Mouse (Mus musculus) cerebellum, postnatal 36 days (tissue): ENCODE results near the gene Uba7.

Experiments
- DNase-seq, 2 experiments: peaks; one replicate each; pipeline ENCODE4 v3.0.0; 2021 to 2022; ENCODE audit warnings: mixed read lengths in 2 of 2

The Uba7 gene

DNA sequence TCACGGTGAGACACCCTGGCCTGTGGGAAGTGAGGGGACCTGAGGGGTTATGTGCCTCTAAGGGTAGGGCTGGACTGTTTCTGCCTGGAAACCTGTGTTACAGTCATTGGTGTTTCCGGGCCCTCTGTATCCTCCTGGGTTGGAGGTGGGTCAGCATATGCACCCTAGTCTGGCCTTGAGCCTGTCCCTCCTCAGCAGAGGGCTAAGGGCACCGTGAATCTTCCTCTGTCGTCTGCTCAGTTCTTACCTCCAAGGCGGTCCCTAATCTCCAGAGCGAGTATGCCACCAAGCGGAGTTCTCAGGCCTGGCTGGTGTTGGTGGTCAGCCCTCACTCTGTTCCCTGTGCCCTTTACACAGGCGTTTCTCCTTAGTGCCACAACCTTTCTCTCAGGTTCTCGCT is 12.4 kb upstream of the Uba7 start:
- no peak for DNase-seq

DNA sequence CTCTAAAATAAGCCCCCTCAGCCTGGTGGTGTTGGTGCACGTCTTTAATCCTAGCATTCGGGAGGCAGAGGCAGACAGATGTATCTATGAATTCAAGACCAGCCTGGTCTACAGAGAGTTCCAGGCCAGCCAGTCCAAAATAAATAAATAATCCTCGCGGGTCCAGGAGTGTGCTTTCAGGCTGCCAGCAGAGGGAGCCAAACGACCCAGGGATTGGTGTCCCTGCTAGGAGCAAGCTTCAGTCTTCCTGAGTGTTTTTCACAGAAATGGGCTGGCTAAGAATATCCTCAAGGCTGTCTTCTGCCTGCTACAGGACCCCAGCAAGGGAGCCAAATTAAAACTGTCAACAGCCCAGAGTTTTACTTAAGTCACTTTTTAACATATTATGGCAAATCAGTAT is 11.6 kb upstream of the Uba7 start:
- peak; percentile 87 to 88 for DNase-seq

DNA sequence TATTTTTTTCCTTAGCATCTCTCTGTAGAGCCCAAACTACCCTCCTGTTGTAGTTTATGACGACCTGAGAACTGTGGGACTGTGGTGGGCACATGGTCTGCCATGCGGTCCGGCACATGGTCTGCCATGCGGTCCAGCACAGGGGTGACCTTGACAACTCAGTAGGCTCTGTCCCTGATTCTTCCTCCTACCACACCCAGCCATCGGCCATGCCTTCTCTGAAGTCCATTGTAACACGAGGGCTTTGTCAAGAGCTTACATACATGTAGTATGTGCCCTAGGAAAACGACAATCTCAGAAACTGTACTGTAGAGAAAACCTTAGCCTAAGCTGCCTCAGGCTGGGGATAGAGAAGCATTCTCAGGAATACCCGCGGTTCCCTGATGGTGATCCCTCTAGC is 10.6 kb upstream of the Uba7 start:
- no peak for DNase-seq

DNA sequence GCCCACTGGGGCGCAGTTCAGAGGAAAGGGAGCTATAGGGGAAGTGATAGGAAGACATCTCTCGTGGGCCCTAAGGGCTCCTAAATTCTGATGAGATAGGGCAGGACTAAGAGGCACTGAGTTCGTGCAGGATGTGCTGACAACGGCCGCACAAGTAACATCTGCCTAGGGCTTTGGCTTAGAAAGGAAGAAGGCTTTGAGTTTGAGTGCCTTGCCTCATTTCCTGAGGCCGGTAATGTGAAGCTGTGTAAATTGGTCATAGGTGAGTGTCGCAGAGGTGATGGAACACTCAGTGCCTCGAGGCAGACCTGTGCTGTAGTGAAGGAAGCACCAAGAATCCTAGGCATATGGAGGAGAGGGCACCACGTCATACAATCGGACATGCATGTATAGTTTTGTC is 8.6 kb upstream of the Uba7 start:
- no peak for DNase-seq

DNA sequence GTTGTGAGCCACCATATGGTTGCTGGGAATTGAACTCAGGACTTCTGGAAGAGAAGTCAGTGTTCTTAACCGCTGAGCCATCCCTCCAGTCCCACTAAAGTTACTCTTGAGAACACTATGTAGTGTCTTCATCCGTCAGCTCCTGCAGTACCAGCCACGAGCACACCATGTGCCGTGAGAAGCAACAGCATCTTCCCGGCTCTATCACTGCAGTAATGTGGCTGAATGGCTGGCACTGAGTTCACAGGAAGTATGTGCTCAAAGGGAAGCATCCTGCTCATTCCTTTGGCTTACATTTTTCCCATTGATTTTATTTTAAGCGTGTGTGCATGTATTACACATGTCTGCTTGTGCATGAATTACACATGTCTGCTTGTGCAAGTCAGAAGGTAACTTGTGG is 7.9 kb upstream of the Uba7 start:
- DNase-seq = no peak

DNA sequence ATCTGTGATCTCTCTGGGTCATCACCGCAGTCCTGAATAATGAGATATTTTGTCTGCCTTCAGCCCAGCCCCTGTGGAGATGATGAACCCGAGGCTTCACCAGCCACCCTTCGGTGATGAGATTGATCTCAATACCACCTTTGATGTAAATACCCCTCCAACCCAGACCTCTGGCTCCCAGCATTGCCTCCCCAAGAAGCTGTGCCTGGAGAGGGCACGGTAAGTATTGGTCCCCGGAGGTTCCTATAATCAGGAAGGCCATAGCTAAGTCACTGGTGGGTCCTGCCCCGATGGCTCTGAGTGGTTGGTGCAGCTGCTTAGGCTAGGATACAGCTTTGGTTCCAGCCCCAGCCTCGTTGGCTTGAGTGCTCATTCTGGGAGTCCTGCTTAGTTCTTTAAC is 6.8 kb upstream of the Uba7 start:
- DNase-seq = no peak

DNA sequence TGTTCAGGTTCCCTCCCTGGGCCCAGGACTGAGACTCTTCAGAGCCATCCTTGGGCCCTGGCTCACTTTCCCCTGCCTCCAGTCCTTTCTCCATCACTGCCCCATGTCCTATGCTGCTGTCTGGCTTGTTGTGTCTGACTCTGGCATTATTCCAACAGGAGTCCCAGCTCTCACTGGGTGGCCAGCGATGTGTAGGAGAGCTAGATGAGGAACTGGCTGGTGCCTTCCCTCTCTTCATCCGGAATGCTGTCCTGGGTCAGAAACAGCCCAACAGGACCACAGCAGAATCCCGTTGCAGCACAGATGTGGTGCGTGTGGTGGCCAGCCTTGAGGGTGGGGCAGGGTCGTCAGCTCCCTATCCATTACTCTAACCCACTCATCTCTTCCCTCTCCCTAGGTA is 5.0 kb upstream of the Uba7 start:
- DNase-seq = no peak

DNA sequence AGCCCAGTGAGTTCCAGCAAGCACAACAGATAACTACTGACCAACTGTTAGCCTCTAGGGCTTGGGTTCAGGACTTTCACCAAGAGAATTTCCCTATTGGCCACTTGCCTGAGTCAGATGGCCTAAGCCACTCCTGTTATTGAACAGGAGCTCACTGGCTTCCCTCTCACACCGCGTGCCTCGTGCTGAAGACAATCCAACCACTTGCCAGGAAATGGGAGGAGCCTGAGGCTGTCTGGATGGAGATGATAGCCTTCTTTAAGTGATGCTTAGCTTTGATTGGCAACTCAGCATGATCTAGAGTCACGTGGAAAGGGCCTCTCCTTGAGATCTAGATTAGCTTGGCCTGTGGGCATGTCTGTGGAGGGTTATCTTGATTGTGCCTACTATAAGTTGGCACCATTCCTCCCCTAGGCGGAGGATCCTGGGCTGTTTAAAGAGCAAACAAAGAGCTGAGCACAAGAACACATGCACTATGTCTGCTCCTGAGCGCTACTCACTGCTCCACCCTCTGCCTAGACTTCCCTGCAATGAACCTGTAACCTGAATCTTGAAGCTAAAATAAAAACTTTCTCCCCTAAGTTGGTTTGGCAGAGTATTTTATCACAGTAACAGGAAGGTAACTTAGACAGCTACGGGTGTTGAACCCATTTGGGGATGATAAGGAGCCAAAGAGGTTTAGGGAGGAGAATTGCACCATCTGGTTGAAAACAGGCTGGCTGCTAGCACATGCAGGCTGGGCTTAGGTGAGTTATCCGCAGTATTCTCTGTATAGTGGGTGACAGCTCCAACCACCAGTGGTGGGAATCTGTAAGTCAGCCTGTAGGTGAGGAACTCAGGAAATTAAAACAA is 3.4 kb upstream of the Uba7 start:
- no peak for DNase-seq

DNA sequence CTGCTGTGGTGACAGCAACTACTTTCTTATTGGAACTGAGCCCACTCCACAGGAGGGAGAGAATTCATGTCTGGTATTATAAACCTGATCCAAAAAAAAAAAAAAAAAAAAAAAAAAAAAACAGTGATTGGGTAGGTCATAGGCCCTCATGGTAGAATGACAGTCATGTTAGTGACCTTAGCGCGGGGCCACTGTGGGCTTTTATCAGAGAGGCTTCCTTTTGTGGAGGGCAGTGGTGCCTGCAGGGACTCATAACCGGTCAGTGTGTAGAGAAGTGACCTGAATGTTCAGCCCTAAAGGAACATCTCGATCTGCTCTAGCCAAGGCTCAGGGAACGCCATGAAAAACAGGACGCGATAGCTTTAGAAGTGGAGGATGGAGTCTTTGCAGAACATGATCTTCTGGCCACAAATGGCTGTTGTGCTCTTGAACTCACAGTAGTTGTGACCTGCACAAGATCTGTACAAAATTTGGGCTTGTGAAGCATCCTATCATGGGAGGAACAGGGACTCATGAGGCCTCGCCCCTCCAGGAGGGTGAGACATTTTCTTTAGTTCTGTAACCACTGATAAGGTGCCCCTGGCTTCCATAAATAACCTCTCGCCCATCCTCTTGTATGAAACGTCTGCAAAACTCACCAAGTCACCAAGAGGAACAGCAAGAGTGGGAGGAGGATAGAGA is 674 bp upstream of the Uba7 start:
- DNase-seq = no peak

DNA sequence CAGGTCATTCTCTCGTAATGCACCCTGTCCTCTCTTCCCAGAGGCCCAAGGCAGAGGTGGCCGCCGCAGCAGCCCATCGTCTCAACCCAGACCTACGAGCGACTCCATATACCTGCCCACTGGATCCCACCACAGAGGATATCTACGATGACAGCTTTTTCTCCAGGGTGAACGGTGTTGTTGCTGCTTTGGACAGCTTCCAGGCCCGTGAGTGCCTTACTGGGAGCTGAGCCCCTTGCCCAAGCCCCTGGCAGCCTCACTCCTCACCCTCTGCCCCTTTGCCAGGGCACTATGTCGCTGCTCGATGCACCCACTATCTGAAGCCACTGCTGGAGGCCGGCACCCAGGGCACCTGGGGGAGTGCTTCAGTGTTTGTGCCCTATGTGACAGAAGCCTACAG is 3.5 kb downstream of the Uba7 start:
- DNase-seq = no peak

DNA sequence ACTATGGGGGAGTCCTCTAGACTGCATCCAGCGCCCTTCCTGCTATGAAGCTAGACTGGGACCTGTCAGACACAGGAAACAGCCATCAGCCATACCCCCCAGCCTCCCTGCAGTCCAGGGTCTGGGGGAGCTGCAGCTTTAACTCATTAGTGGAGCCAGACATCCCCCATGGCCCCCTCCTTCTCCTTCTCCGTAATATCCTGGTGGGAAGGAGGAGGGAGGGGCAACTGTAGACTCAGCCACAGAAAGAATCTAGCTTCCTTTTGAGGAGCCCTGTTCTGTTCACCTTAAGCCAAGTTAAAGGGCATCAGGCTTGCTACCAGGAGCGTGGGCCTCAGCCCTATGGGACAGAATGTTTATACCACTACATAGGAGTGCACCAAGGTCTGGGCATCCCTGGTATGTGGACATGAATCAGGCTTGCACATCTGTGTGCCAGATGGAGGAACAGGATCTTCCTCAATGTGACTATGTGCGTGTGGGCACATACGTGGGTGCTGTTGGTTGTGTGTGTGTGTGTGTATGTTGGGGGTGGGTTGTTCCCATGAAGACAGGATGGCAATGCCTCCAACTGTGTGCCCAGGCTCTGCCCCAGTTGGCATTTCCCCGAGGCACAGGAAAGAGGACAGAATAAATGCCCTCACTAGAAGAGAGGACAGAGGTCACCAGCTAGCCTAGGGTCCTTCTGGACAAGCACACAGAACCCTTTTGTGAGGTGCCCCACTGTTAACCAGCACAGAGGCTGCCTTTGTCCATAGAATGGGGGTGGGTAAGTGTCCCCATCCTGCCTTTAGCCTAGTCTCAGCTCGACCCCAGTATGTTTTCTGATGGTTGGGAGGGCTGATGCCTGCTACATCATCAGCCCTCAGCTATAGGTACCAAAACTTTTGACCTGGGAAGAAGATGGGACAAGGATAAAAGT is 6.6 kb downstream of the Uba7 start:
- DNase-seq = no peak

DNA sequence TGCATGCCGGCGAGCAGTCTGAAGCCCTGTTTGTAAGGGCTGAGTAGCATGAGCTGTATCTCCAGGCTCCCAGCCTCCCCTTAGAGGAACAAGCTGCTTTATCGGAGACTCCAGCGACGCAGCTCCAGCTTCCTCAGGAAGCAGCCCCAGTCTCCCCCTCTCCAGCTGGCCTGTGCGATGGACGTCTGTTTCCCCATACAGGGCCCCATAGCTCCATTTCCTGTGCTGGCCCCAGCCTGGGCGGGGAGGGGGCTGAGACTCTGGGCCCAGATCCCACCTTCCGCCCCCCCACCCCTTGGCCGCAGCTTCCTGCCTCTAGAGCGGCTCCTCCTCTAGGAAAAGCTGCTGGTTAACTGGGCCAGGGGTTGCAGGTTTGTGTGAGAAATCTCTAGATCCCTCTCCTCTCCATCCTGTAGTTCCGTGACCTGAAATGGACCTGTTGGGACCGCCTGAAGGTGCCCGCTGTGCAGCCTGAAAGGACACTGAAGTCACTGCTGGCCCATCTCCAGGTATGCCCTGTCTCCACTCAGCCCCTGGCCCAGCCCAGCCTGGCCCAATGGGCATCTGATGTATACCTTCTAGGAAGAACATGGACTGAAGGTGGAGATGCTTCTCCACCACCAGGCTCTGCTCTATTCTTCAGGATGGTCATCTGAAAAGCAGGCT is 7.5 kb downstream of the Uba7 start, which contains the start of gene Gm20661:
Gm20661 (plus strand) TSS at position 378 of the 666 bp plus-strand sequence.
- DNase-seq = no peak

DNA sequence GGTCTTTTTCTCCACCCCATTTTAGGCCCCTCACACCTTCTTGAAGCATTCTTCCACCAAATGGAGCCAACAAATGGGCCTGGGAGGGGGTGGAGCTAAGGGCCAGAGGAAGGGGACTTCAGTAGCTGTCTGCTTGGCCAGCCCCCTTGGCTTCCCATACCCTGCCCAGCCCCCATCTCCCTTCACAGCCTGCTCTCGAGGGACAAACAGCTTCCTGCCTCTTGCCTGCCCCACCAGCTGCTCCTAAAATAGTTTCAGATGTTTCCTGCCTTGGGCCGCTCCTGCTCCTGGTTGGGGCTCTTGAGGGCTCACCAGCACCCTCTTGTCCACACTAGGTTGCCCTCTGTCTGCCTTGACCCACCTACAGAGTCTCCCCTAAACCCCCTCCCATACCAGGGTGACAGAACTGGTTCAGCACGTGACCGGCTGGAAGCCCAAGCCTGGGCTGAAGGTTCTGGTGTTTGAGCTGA is 8.2 kb downstream of the Uba7 start:
- DNase-seq = no peak

DNA sequence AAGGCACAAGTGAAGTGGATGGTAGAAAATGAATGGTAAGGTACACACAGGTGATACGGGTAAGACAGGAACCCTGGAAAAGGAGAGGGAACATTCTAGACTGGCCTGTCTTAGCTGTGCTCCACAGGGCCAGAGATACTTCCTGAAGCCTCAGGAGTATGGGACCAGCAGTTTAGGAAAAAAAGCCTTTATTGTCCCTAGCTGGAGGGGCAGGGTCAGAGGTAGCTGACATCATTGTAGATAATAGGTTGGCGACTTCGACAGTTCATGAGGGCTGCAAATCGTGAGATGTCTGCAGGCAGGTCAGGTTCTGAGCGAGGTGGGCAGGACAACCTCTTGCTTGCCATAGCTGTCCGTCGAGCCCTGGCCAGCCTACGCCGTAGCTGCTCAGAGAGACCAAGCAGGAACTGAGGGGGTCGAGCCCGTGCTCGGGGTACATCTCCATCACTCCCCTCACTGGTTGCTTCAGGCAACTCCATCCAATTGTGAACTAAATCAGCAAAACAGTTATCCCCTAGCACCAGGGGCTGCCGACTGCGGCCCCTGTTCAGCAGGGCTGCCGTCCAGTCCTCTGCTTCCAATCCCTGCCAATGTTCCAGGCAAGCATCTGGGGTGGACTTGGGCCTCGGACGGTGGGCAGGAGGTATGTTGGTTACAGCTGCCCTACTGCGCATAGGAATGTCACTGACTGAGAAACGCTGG is 8.9 kb downstream of the Uba7 start:
- no peak for DNase-seq

DNA sequence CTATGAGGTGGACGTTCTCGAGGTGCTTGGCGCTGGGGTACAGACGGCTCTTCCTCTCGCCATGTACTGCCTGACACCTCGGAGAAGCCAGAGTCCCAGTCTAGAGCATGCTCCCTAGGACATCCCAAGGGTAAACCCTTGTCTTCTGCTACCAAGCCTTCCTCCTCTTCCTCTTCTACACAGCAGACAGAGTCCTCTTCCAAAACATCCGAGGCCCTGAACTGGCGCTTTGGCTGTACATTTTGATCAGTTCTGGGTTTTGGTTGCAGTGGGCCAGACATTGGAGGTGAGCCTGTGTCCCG is 9.4 kb downstream of the Uba7 start:
- DNase-seq = no peak

DNA sequence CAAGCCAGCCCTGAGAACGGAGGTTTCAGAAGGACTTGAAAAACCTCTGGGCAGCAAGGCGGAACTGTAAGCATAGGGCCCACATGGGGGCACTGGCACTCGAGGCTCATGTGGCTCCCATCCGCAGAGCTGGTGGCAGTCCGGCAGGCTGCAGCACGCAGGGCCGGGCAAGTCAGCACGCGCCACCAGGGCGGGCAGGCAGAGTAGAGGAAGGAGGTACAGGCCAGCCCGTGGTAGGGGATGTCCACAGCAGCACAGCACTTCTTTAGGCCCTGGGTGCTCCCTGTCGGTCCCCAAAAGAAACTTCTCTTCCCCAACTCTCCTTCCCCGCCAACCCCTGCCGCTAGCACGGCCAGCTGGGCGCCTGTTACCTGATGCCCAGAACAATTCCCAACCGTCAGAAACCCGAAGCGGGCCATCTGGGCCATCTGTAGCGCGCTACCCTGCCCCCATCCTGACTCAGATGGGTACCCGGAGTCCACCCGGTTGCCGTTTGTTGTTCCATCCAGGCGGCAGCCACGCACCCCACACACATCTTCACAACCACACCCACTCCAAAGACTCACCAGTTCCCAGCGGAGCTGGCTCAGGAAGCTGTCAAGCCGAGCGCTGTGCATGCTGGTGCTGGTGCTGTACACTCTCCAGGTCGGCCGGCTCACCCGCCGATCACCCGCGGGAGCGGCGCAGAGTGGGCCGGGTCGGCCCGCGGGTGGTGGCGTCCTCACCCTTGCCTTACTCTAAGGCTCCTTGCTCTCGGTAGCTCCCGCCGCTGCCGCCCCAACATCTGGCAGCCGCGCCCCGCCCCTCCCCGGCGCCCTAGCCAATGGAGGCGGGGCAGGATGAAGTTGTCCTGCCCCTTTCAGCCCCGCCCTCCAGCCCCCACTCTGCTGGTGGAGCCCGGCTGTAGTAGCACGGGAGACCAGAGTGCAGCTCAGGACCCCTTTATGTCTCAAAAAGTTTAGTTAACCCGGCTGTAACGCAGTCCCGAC is 10.1 kb downstream of the Uba7 start, which contains the start of gene Inka1:
Inka1 (minus strand) TSS at position 749 of the 989 bp plus-strand sequence.
- peak; percentile 53 to 62 for DNase-seq

DNA sequence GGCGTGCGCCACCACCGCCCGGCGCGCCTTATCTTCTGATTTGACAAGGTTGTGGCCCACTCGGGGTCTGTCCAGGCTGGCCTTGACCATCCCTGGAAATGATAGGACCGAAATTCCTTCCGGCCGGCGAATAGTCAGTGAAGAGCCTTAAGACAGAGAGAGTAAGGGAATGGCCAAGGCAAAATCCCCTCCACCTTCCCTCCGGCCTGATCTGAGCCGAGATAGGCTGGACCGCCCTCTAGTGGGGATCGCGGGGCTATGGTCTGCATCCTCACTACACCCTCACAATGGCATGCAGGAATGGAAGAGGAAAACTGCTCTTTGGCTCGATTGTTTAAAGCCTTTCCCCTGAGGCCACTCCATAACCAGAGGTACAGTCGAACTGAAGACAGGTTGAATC is 11.1 kb downstream of the Uba7 start:
- peak; percentile 81 to 84 for DNase-seq

DNA sequence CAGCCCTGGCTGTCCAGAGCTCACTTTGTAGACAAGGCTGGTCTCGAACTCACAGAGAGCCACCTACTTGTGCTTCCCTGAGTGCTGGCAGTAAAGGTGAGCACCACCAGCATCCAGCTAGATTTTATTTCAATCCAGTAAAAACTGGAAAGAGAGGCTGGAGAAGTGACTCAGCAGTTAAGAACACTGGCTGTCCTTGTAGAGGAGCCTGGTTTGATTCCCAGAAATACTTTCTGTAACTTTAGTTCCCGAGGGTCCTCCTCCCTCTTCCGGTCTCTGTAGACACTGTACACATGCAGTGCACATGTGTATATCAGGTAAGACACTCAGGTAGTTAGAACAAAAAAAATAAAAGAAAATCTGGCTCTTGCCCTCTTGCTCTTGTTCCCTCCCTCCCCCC is 12.6 kb downstream of the Uba7 start:
- no peak for DNase-seq

DNA sequence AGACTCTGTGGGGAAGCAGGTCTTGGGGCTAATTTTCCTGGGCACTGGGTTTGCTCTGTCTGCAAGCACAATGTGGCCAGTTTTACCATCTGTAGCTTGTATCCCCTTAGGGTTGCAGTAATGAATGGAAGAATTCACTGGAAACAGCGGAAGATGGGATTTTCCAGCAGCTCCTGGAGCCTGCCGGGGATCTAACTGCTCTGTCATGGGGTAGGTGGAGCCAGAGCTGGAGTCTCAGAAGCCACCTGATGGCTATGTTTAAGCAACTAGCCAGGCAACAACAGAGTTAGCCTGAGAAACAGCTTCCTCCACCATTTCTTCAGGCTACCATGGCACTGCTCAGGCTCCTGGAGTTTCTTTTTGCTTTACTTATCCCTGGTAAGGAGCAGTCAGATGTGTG is 16.9 kb downstream of the Uba7 start, which contains the start of gene Cdhr4:
Cdhr4 (plus strand) TSS at position 301 of the 400 bp plus-strand sequence.
- DNase-seq = no peak

DNA sequence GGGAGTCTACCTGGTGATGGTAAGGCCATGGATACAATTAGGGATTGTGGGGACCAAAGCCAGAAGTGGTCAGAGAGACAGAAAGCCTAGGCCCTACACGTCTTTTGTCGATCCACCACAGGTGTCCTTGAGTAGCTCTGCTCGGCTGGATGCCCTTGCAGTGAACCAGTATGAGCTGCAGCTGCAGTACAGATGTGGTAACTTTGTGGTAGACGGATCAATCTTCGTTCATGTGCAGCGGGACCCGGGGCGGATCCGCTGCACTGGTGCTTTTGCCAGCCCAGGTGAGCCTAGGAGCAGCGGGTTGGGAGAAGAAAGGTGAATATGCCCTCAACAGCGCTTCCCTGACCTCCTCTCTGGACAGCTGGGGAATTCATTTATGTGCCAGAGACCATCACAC is 17.7 kb downstream of the Uba7 start:
- no peak for DNase-seq

DNA sequence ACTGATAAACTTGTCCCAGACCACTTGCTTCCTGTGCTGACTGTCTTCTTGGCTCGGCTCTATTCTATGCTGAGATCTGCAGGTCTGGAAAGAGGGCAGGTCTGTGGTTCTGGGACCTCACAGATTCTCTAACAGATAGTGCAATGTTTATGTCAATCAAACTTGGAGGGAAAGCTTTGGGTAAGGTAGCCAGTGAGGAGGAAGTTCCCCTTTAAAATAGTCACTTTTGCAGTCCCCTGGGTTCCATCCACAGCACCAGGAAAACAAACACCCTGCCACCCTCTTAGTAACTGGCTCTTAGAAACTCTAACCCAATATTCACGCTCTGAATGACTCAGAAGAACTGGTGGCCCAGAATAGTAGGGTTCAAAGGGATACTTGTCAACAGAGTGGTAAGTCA is 19.2 kb downstream of the Uba7 start:
- no peak for DNase-seq
